Mouse (Mus musculus): Measurements from ENCODE around the gene Ahcyl2.

The Ahcyl2 gene

DNA sequence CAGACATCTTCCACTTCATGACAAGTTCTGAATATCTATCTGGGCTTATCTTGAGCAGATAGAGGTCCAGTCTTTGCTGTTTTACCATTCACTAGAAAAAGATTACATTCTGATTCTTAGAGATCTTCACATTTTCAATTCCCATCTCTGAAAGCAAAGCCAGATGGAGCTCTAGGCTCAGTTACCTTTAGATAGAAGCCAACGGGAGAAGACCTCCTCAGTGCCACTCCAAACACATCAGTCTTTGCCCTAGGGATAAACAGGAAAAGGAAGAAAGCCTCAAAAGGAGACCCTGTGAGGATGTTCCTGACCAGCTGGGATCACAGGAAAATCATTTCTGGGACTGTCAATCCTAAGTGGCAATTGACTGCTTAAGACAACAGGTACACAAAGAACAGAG, 145.9 kb downstream of the Ahcyl2 start:
- no peak for DNase-seq (ENCODE audit: low spot score in 2 of 2)

GRCm38 (mm10) chr6:29914136-29914535, 146.3 kb downstream of the Ahcyl2 start:
- DNase-seq (ENCODE audit: low spot score in 2 of 2) = no peak

- DNase-seq (ENCODE audit: low spot score in 2 of 2) = no peak
Measured at GRCm38 (mm10) chr6:29915836-29916235, 148.0 kb downstream of the Ahcyl2 start.

DNA sequence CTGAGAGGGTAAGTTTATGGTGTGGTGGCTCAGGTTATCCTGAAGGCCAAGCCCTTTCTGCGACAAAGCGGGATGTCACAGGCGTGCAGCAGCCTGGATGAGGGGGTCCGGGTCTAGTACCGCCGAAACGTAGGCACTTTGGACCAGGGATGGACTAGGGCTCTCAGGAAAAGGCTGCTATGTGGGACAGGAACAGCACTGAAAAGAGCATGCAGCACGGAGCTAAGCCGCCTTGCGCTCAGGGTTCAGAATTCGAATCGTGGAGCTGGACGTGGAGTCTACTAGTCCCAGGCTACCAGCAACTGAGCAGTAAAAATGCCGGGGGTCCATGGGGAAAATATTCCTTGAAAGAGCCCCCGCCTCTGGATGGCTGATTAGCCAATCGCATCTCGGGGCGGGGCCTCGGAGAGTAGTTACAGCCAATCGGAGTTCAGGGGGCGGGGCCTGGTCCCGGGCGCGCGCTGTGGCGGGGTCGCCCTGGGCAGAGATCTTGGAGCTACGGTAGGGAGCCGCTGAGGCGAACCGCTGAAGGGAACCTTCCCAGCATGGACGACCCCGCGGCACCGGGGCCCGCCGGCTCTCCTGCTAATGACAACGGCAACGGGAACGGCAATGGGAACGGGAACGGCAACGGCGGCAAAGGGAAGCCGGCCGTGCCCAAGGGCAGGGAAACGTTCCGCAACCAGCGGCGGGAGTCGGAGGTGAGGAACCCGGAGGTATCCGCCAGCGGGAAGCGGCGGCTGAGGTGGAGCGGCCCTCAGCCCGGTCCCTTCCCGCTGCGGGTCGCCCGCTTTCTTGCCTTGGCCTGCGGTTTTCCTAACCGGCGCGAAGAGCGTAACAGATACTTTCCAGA, 148.9 kb downstream of the Ahcyl2 start, which contains the start of gene Strip2:
Gene Strip2 (plus strand): TSS at position 483 of the 853 bp plus-strand sequence.
- peak; percentile 86 to 87 for DNase-seq (ENCODE audit: low spot score in 2 of 2)

DNA sequence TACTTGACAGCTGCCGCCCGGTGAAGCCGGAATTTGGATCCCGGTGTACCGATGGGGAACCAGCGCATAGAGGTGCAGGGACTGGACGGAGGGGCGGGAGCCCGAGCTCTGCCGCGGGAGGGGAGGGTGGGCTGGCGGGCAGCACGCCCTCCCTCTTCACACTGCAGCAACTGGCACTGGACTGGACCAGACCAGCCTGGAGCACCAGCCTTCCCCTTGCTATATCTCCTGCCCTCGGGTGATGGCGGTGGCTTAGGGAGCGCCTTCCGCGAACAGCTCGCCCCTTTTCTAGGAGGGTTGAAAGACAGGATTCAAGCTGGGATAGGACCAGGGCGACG, 149.5 kb downstream of the Ahcyl2 start:
- no peak for DNase-seq (ENCODE audit: low spot score in 2 of 2)

DNA sequence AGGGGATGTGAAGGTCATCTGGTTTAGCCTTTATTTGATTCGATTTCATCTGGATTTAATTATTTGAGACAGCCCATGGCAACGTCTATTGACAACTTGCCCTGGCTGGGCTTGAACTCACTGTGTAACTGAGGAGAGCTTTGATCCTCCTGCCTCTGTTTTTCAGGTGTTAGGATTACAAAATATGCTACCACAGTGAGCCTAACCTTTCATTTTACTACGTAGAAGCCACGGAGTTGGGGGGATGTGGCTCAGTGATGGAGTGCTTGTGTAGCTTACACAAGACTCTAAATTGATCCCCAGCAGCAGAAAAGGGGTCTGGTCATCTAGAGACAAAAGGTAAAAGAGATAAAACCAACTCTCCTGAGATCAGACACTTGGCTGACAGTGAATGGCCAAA, 150.1 kb downstream of the Ahcyl2 start:
- no peak for DNase-seq (ENCODE audit: low spot score in 2 of 2)

- DNase-seq (ENCODE audit: low spot score in 2 of 2) = no peak
Measured at GRCm38 (mm10) chr6:29923501-29923900, 155.7 kb downstream of the Ahcyl2 start.

- DNase-seq (ENCODE audit: low spot score in 2 of 2) = no peak
Measured at GRCm38 (mm10) chr6:29925594-29926219, 157.9 kb downstream of the Ahcyl2 start.

GRCm38 (mm10) chr6:29930087-29930486, 162.3 kb downstream of the Ahcyl2 start:
- no peak for DNase-seq (ENCODE audit: low spot score in 2 of 2)

GRCm38 (mm10) chr6:29930665-29931064, 162.9 kb downstream of the Ahcyl2 start:
- DNase-seq (ENCODE audit: low spot score in 2 of 2) = no peak

- DNase-seq (ENCODE audit: low spot score in 2 of 2) = no peak
Measured at GRCm38 (mm10) chr6:29931181-29931580, 163.4 kb downstream of the Ahcyl2 start.

DNA sequence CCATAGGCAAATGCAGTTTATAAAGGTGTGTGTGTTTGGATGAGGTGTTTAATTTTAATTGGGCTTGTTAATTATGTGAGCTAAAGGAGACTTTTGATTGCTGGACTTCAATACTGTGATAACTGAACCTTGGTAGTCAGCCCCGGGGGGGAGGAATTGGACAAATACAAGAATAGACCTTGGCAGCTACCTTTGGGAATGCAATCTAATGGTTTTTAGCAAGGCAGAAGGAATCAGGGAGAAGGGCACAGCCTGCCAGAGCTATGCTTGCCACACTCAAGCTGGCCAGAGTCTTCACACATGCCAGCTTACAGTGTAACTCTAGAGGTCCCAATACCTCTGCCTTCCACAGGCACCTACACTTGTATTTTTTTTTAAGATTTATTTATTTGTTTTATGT, 167.9 kb downstream of the Ahcyl2 start:
- no peak for DNase-seq (ENCODE audit: low spot score in 2 of 2)

DNA sequence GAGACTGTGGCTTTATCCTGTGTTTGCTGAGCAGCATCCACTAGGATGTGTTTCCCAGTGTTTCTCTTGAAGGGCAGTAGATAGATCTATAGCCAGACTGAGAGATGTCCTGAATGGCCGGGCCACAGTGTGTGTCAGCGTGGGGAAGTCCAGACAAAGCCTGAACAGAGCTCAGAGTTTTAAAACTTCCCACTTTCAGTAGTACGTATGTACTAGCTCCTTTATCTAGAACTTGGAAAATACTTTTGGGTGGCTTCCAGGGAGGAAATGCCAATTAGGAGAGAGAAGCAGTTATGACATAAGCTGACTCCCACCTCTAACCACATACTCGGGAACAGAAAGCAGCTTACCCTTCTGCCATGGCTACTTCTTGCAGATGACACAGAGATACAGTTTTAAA, 172.6 kb downstream of the Ahcyl2 start:
- no peak for DNase-seq (ENCODE audit: low spot score in 2 of 2)

- DNase-seq (ENCODE audit: low spot score in 2 of 2) = no peak
Measured at GRCm38 (mm10) chr6:29941036-29941435, 173.2 kb downstream of the Ahcyl2 start.

GRCm38 (mm10) chr6:29944465-29944864, 176.7 kb downstream of the Ahcyl2 start:
- no peak for DNase-seq (ENCODE audit: low spot score in 2 of 2)

DNA sequence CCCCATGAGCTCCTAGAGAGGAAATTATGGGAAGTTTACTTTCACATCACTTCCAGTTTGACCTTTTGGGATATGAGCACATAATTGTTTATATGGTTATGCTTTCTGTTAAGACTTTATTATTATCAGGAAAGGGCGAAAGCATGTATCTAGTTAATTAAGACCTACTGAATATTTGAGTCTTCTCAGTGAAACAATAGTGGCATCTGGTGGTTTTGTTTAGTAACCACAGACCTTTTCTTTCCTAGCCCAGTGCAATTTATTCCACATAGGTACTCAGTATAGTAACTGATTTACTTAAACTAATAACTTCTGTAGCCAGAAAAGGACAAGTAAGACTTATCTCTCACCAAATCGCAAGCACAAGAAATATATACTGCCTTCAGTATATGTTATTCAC, 178.8 kb downstream of the Ahcyl2 start:
- no peak for DNase-seq (ENCODE audit: low spot score in 2 of 2)

- DNase-seq (ENCODE audit: low spot score in 2 of 2) = no peak
Measured at GRCm38 (mm10) chr6:29947823-29948222, 180.0 kb downstream of the Ahcyl2 start.

DNA sequence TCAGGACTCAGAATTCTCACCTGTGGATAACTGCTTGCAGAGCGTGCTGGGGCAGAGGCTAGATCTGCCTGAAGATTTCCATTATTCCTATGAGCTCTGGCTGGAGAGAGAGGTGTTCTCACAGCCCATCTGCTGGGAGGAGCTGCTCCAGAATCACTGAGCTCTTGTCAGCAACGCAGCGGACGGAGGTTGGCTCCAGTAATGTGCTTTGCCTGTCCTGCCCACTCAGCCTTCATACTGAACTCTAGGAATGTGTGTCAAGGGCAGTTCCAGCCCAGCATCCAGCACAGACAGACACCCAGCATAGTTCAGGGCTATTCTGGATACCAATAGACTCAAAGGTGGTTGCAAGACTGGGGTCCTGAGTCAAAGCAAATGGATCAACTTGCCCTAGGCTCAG, 188.9 kb downstream of the Ahcyl2 start:
- DNase-seq (ENCODE audit: low spot score in 2 of 2) = no peak

DNA sequence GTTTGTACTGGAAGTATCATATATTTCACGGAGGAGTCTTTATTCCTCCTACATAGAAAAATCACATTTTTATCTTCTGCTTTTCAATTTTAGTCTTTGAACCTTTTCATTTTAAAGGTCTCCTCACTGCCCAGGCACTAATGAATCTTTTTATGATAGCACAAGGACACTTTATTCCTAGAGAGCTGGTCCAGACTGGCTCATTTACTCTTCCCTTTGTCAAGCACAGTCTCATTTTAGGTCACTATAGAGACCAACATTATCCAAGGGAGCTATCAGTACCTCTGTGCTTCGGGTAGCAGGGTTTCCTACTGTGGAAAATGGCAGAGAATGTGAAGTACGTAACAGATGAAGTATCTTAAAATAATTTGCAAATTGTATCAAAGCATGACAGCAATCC, 190.9 kb downstream of the Ahcyl2 start:
- DNase-seq (ENCODE audit: low spot score in 2 of 2) = no peak

GRCm38 (mm10) chr6:29961081-29961480, 193.3 kb downstream of the Ahcyl2 start:
- peak in 1 of 2 experiments; percentile 15 for DNase-seq (ENCODE audit: low spot score in 2 of 2)

All from frontal cortex, postnatal 25 days (tissue).